Mouse (Mus musculus): ENCODE measurements around the gene Kdm5c.
A peak's percentile ranks its signal among the peaks of the same experiment; 100 is the strongest.
"Not testable (repeated sequence)": the region's sequence is repeated elsewhere in the genome, so short reads cannot be mapped to it uniquely, and the experiment has no call there.

GRCm38 (mm10) chrX:152243140-152243539 is 10.3 kb downstream of the Kdm5c start:
- TF ChIP-seq CTCF (conservative IDR thresholded peaks at IDR 0.05; ENCODE audit: low read length): 0 out of 2 replicates have a peak, but pooled peaks have one; percentile 9
- TF ChIP-seq POU5F1 (IDR thresholded peaks at IDR 0.05; ENCODE audit: borderline replicate concordance, low read length): not testable (repeated sequence)

Data from E14TG2a.4 (cell line).